Mouse (Mus musculus) B cell, adult 2 months (primary cell): ENCODE measurements around the gene Psen2.

ENCODE experiments used
- DNase-seq, 2 experiments: peaks; one replicate each; pipeline ENCODE4 v3.0.0; 2022

The Psen2 gene

DNA sequence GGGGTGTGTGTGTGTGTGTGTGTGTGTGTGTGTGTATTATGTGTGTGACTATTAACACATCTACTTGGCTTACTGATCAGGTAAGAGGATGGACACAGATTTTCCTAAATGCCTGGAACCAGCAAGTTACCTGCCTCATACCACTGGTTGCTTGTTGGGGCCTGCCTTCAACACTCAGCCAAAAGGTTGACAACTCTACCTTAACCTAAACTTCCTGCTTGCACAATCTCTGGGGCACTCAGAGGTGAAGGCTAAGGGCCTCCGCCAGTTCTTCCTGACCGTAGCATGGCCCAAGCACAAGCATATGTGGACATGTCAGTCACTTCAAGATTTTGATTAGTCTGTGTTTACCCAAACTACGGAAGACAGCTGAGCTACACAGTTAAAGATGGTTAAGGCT lies 65.3 kb downstream of the Psen2 start:
- DNase-seq = peak; percentile 50 to 54

GRCm38 (mm10) chr1:180196508-180196907 lies 66.7 kb downstream of the Psen2 start:
- no peak for DNase-seq

DNA sequence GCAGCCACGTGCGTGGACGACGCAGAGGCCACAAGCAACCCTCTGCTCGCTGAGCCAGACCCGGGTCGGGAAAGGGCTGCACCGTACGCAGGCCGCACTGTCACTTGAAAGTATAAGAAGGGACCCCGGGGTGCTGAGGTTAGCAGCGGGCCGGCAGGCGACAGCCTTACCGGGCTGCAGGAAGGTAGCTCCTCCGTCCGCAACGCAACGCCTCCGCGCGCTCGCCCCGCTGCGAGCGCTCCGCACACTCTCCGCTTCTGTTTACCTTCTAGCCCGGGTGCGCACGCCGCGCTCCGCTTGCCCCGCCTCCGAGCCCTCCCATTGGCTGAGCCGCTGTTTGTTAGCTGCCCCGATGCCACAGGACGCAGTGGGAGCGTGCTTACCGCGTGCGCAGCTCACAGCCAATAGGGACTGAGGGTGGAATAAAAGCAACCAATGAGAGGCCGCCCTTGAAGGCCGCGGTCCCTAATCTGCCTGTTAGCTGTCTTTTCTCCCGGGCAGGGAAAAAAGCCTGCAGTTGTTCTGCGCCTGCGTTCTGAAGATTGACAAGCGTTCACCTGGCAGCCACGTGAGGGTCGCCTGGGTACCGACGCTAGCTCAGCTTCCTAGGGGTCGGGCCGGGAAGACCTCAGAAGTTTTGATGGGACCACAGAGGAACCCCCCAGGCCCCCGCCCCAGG lies 67.4 kb downstream of the Psen2 start:
- DNase-seq = peak; percentile 98 to 99

DNA sequence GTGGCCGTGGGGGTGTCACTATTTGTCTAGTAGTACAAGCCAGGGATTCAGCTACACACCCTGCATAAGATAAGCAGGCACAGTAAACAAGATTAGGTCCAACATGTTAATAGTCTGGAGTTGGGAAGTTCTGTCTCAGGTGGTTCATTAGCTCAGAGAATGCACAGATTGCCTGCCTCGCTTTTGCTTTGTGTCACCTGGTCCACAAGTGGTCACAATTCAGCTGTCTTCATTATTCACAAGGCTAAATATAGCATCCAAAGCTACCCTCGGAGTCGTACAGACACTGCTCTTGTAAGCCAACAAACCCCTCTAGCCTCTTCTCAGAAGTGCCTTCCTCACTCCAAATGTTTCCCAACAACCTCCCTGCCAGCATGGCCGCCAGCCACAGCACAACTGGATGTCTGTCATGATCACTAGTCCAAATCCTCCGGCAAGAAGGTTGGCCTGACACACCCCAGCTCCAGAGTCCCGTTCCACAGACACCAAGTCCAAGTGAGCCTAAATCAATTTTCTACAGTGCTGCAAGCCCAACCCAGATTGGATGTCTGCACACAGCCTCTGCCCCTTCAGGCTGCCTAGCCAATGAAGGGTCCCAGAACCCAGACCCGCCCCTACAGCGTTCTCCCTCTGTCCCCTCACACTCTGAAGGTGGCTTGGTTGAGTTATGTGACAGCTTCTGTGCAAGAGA lies 68.3 kb downstream of the Psen2 start:
- DNase-seq = peak; percentile 67 to 70

GRCm38 (mm10) chr1:180194048-180194447 lies 69.2 kb downstream of the Psen2 start:
- DNase-seq = no peak

DNA sequence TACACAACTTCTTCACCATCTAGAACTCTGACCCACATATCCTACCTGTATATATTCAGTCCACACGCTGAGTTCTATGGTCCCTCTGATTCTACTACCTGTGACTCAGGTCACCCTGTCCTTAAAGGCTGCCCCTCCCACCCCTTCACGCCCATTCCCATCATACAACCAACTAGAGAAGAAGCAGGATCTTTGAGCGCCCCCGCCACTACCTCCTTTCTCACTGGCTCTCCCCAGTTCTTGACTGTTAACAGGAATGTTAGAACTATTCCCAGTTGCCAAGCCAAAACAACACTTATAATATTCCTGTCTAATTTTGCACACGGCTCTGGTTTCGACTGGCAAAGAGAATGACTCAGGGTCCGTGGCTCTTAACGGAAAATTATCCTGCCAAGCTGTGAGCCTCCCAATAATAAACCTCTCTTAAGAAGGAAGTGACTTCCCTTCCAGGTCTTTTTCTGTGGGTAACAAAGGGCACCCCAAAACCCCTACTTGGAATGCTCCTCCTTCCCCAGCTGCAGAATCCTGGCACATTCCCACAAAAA lies 69.8 kb downstream of the Psen2 start:
- no peak for DNase-seq

GRCm38 (mm10) chr1:180192866-180193265 lies 70.4 kb downstream of the Psen2 start:
- DNase-seq = no peak

DNA sequence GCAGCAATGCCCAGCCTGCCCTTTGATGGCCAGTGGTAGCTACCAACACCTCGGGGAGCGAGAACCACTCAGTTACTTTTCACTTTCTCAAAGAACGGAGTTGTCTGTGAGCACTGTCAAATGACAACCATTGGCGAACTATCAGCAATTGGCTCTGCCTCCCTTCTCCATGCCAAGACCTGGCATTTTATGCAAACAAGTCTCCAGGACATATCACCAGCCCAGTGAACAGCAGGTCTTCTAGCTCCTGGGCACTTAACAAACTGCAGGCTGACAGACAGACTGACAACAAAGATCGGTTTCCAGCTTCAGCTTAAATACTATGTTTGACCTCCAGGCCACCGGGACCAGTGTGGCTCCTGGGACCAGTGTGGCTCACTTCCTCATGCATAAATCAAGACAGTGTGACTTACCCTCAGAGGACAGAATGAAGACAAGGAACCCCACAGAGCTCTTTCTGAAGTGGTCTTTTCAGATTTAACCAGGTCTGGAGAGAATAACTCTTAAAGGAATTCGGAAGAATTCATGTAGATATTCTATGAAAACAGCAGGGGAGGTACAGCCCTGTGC lies 71.5 kb downstream of the Psen2 start:
- DNase-seq = peak; percentile 43 to 45

DNA sequence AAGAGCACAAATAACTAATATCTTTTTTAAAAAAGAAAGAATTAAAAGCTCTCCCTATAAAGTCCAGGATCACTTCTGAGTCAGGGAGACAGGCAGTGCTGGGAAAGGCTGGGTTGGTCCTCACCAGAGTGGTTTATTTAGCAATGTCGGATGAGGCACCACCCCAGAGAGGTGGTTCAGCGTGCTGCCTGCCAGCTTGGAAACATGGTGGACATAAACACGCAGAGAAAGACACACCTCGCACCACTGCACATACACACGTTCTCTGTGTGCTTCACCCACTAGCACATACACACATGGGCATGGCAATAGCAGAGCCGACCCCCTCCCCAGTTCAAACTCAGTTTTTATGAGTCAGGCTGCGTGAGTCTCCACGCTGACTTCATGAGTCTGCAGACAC lies 72.1 kb downstream of the Psen2 start:
- DNase-seq = no peak

GRCm38 (mm10) chr1:180188951-180189350 lies 74.3 kb downstream of the Psen2 start:
- no peak for DNase-seq

DNA sequence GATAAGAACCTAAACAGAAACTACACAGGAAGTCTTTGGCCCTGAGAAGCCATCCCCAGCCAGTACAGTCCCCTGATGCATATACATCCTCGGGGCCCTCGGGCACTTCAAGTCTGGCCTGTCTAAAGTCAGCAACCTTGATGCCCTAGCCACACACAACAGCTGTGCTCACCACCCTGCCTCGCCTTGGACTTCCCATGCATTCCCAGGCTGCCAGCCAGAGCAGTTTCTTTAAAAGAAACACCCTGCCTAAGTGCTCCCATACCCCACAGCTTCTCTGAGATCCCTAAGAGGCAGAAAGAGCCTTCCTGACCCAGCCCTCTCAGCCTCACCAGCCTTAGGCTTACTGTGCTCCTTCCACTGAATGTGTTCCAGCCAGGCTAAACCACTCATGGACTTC lies 76.9 kb downstream of the Psen2 start:
- DNase-seq = no peak

DNA sequence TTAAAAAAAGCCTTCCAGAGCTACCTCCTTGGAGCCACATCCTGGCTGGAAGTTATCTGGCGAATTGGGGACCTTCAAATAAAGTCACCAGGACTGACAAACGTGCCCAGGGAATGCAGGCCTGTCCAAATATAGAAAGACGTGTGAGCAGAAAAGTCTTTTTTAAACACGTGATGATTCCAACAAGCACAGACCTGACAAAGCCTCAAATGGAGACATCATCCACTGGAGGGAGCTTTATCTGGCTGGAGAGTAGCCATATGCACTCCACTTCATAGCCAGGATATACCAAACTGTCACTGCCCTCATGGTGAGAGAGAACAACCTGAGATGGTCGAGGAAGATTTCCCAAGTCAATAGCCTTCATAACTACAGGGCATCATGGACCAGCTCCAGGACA lies 77.4 kb downstream of the Psen2 start:
- DNase-seq = no peak

DNA sequence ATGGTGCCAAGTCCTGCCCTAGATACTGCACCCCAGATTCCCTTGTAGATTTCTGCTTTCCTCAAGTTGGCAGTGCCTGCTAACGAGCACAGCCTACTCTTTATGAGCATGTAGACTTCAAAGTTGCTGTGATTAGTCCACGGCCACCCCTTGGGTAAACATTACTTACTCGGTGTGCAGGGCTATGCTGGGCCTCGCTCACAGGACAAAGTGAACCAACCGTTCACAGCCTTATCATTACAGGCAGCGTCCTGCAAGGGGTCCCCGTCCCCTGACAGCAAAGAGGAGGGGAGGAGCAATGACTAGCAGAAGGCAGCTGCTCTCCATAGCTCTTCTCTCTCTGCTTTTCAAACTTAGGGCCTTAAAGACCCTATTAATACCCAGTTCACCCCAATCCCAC lies 78.5 kb downstream of the Psen2 start:
- no peak for DNase-seq

GRCm38 (mm10) chr1:180183525-180184159 lies 79.6 kb downstream of the Psen2 start:
- DNase-seq = no peak

GRCm38 (mm10) chr1:180182731-180183130 lies 80.5 kb downstream of the Psen2 start:
- no peak for DNase-seq

GRCm38 (mm10) chr1:180181966-180182319 lies 81.3 kb downstream of the Psen2 start:
- DNase-seq = no peak

- DNase-seq = no peak
Observed at GRCm38 (mm10) chr1:180181304-180181965, 81.8 kb downstream of the Psen2 start.

- no peak for DNase-seq
Observed at GRCm38 (mm10) chr1:180179840-180180239, 83.4 kb downstream of the Psen2 start.

- no peak for DNase-seq
Observed at GRCm38 (mm10) chr1:180179100-180179499, 84.1 kb downstream of the Psen2 start.

DNA sequence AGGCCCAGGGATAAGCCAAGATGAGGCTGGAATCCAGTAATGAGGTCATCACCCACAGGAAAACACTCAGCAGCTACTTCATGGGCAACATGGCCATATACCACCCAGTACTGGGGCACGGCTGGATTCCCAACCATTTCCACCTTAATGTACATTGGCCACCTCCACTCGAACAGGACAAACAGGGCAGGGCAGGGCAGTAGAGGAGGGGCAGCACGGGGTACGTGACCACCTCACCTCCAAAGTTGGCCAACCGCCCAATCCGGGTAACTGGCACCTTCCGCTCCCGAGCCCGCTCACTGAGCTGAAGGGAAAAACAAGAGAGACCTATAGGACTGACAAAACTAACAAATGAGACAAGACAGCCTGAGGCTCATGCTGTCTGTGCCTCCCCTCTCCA lies 84.9 kb downstream of the Psen2 start:
- DNase-seq = no peak
